Comparison of ENCODE assay signal across 26 mouse cellular contexts in the genomic region with DNA sequence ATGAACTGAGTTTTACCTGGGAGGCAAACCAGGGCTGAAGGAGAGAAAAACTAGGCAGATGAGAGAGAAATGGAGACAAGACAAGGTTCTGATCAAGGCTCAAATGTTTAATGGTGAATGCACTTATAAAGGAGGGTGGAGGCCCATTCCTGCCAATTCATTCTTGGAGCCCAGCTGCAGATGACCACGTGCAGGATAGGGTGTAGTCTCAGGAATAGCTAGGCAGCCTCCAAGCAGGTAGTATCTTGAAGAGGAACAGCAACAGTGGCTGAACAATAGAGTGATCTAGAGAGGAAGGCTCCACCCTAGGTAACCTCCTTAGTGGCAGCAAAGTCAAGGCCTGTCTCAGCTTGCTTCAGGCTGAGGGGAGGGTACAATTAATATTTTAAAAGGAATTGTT.
"Had no signal": no experiment of that assay in that cellular context is flagged by ENCODE, and none has a peak within 500 bp of the region (broad histone marks: within the 10 kb centered on the region; RNA-seq: fewer than 3 reads in every experiment).

No protein-coding gene starts in this region.

- DNase-seq: cerebellum, postnatal 10 days; cerebellum, postnatal 14 days; cerebellum, postnatal 25 days; cerebellum, postnatal 36 days; embryo, embryonic 11 days; forebrain, postnatal 0 days; gastrocnemius, adult 2 months; gastrocnemius, postnatal 10 days; gastrocnemius, postnatal 14 days; gastrocnemius, postnatal 25 days; gastrocnemius, postnatal 36 days; heart, adult 11 months; heart, adult 18-20 months; heart, adult 2 months had no signal

- H3K4me3 ChIP-seq: embryonic facial prominence, embryonic 10.5 days; embryonic facial prominence, embryonic 12.5 days; embryonic facial prominence, embryonic 13.5 days; embryonic facial prominence, embryonic 15.5 days; erythroblast, embryonic 14.5 days; forebrain, embryonic 10.5 days; forebrain, embryonic 12.5 days; forebrain, embryonic 13.5 days; forebrain, embryonic 15.5 days; gastrocnemius, adult 2 months; heart, adult 2 months; heart, embryonic 10.5 days had no signal

- ATAC-seq: forebrain, embryonic 13.5 days; forebrain, embryonic 14.5 days; forebrain, embryonic 15.5 days; forebrain, embryonic 16.5 days; forebrain, postnatal 0 days had no signal

- H3K4me2 ChIP-seq: embryonic facial prominence, embryonic 12.5 days; embryonic facial prominence, embryonic 13.5 days; embryonic facial prominence, embryonic 15.5 days; forebrain, embryonic 12.5 days; forebrain, embryonic 13.5 days; forebrain, embryonic 15.5 days had no signal

- H3K27me3 ChIP-seq: embryonic facial prominence, embryonic 12.5 days; embryonic facial prominence, embryonic 13.5 days; embryonic facial prominence, embryonic 15.5 days; forebrain, embryonic 12.5 days; forebrain, embryonic 13.5 days; forebrain, embryonic 15.5 days had no signal

- H3K4me1 ChIP-seq: embryonic facial prominence, embryonic 10.5 days; embryonic facial prominence, embryonic 12.5 days; embryonic facial prominence, embryonic 13.5 days; embryonic facial prominence, embryonic 15.5 days; forebrain, embryonic 10.5 days; forebrain, embryonic 12.5 days; forebrain, embryonic 13.5 days; forebrain, embryonic 15.5 days; heart, embryonic 10.5 days had no signal

- H3K36me3 ChIP-seq: embryonic facial prominence, embryonic 10.5 days; embryonic facial prominence, embryonic 12.5 days; embryonic facial prominence, embryonic 13.5 days; embryonic facial prominence, embryonic 15.5 days; forebrain, embryonic 10.5 days; forebrain, embryonic 12.5 days; forebrain, embryonic 15.5 days; heart, embryonic 10.5 days had no signal

- H3K9ac ChIP-seq: embryonic facial prominence, embryonic 12.5 days; embryonic facial prominence, embryonic 13.5 days; embryonic facial prominence, embryonic 15.5 days; forebrain, embryonic 12.5 days; forebrain, embryonic 13.5 days; forebrain, embryonic 15.5 days; forebrain, postnatal 0 days had no signal

- H3K9me3 ChIP-seq: embryonic facial prominence, embryonic 10.5 days; embryonic facial prominence, embryonic 12.5 days; embryonic facial prominence, embryonic 13.5 days; embryonic facial prominence, embryonic 15.5 days; forebrain, embryonic 10.5 days; forebrain, embryonic 12.5 days; forebrain, embryonic 13.5 days; forebrain, embryonic 15.5 days; heart, embryonic 10.5 days had no signal

- H3K27ac ChIP-seq: embryonic facial prominence, embryonic 10.5 days; embryonic facial prominence, embryonic 12.5 days; embryonic facial prominence, embryonic 13.5 days; embryonic facial prominence, embryonic 15.5 days; forebrain, embryonic 10.5 days; forebrain, embryonic 12.5 days; forebrain, embryonic 13.5 days; forebrain, embryonic 15.5 days; gastrocnemius, adult 2 months; heart, adult 2 months; heart, embryonic 10.5 days had no signal
